In the genomic region with DNA sequence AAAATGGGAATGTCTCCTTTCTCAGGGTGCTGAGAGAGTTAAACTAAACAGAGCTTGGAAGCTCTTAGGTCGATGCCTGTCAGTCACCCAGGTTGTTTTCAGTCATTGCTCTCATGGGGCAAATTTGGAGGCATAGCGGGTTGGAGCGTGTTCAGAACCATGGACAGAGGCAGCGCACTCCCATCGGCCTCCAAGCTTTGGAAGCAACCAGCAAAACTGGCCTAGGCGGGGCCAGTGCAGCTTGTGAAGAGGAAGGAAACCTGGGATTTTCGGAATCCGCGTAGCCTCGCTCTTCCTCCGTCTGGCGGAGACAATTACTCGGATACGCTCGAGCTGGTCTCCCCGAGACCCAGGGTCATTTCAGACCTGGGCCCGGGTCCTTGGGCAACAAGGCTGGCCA, we compare ENCODE assay signal across 8 mouse cellular contexts.
DNase-seq lines count a peak whose midpoint lies in the region; ATAC-seq lines count a peak whose summit lies in the region.

No protein-coding gene starts in this region.

- H3K27ac ChIP-seq in liver, embryonic 12.5 days = no peak overlapping the region
- H3K27ac ChIP-seq in heart, embryonic 15.5 days = no peak overlapping the region

- H3K36me3 ChIP-seq in liver, embryonic 12.5 days = no peaks in the 10 kb centered on the region
- H3K36me3 ChIP-seq in heart, embryonic 15.5 days = no peaks in the 10 kb centered on the region

- no peaks in the 10 kb centered on the region for H3K9me3 ChIP-seq in liver, embryonic 12.5 days (replicated peaks)
- no peaks in the 10 kb centered on the region for H3K9me3 ChIP-seq in heart, embryonic 15.5 days (replicated peaks)

- H3K4me3 ChIP-seq in liver, embryonic 12.5 days = no peak overlapping the region
- no peak overlapping the region for H3K4me3 ChIP-seq in heart, embryonic 15.5 days

- no peak overlapping the region for H3K4me2 ChIP-seq in liver, embryonic 12.5 days
- H3K4me2 ChIP-seq in heart, embryonic 15.5 days = peak overlapping the region; percentile 7; the same call in 1 of the 2 replicates

- 2% methylated on average over 17 of the region's 17 CpGs for WGBS in liver, embryonic 12.5 days (ENCODE audit: insufficient replicate concordance)
- WGBS in heart, embryonic 15.5 days = under 1% methylated on average over 17 of the region's 17 CpGs

- no peaks in the 10 kb centered on the region for H3K4me1 ChIP-seq in liver, embryonic 12.5 days
- H3K4me1 ChIP-seq in heart, embryonic 15.5 days (replicated peaks) = 0 out of 2 replicates have a peak, but pooled peaks cover 4% of the 10 kb centered on the region

- peaks cover 85% of the 10 kb centered on the region for H3K27me3 ChIP-seq in liver, embryonic 12.5 days (replicated peaks)
- H3K27me3 ChIP-seq in heart, embryonic 15.5 days = peaks cover 94% of the 10 kb centered on the region

- DNase-seq in liver = peak; percentile 61
- DNase-seq in embryo, embryonic 11.5 days (ENCODE audit: low read depth, low spot score) = peak; percentile 68
- DNase-seq in kidney, postnatal 10 days = peak; percentile 91
- DNase-seq in thymus, postnatal 14 days = peak; percentile 14
- no peak for DNase-seq in right cerebral cortex, adult 18-20 months

- H3K9ac ChIP-seq in liver, embryonic 12.5 days = no peak overlapping the region
- H3K9ac ChIP-seq in heart, embryonic 15.5 days = no peak overlapping the region

- ATAC-seq in liver, embryonic 12.5 days = no peak
- ATAC-seq in heart, embryonic 15.5 days (replicated peaks; ENCODE audit: insufficient number of reproducible peaks, insufficient read depth, low FRiP score, low read depth) = no peak
- ATAC-seq in megakaryocyte-erythroid progenitor cell, adult 5-6 weeks (replicated peaks; ENCODE audit: low FRiP score, low TSS enrichment, poor library complexity, severe bottlenecking) = 0 out of 2 replicates have a peak, but pooled peaks have one; percentile 52
